18 mouse cellular contexts compared by ENCODE assay signal in genomic region chr19:42193311-42193710, GRCm38 (mm10). TPM values are rescaled to one million over a fixed set of nuclear protein-coding genes. Genes with fewer than 3 reads are reported as not detected.
DNase-seq lines count a peak whose midpoint lies in the region; ATAC-seq and TF ChIP-seq lines count a peak whose summit lies in the region.
"Had no signal": no experiment of that assay in that cellular context is flagged by ENCODE, and none has a peak within 500 bp of the region (broad histone marks: within the 10 kb centered on the region; RNA-seq: fewer than 3 reads in every experiment).

No protein-coding gene starts in this region.

- no peaks in the 10 kb centered on the region for H3K9me3 ChIP-seq in heart, postnatal 0 days (replicated peaks; ENCODE audit: control insufficient read depth, low read length)
- H3K9me3 ChIP-seq in lung, embryonic 16.5 days (ENCODE audit: control insufficient read depth, low read length): no peaks in the 10 kb centered on the region
- no peaks in the 10 kb centered on the region for H3K9me3 ChIP-seq in lung, postnatal 0 days (ENCODE audit: low read length)

- DNase-seq in heart, postnatal 0 days (ENCODE audit: low spot score): peak; percentile 9
- no peak for DNase-seq in heart, adult 9 months (ENCODE audit: low spot score in 2 of 2)
- no peak for DNase-seq in lung, postnatal 14 days
- peak; percentile 35 for DNase-seq in adipocyte (ENCODE audit: low spot score)
- peak; percentile 30 for DNase-seq in lung, postnatal 0 days (ENCODE audit: low spot score)
- DNase-seq in thymus, postnatal 36 days: no peak
- DNase-seq: cerebellum, adult 2 months; kidney, postnatal 36 days; liver; right cerebral cortex, adult 18-20 months had no signal

- TF ChIP-seq CTCF in heart, postnatal 0 days (IDR thresholded peaks at IDR 0.05; ENCODE audit: low read depth): no peak
- TF ChIP-seq CTCF in lung, postnatal 0 days (IDR thresholded peaks at IDR 0.05): no peak

- H3K36me3 ChIP-seq in heart, postnatal 0 days (replicated peaks; ENCODE audit: control insufficient read depth, insufficient read depth, low read length): peaks cover 33% of the 10 kb centered on the region
- H3K36me3 ChIP-seq in lung, embryonic 16.5 days (ENCODE audit: control insufficient read depth, insufficient read depth, low read length): peaks cover 12% of the 10 kb centered on the region
- H3K36me3 ChIP-seq in lung, postnatal 0 days (ENCODE audit: insufficient read depth, low read length): peaks cover 8% of the 10 kb centered on the region; the same call in 1 of the 2 replicates

- H3K4me2 ChIP-seq in heart, postnatal 0 days (ENCODE audit: low read depth, low read length): no peak overlapping the region
- no peak overlapping the region for H3K4me2 ChIP-seq in lung, embryonic 16.5 days (ENCODE audit: low read depth, low read length)
- no peak overlapping the region for H3K4me2 ChIP-seq in lung, postnatal 0 days (replicated peaks; ENCODE audit: low read depth, low read length)

- no peak overlapping the region for H3K9ac ChIP-seq in heart, postnatal 0 days (replicated peaks; ENCODE audit: low read depth, low read length)
- H3K9ac ChIP-seq in lung, embryonic 16.5 days (ENCODE audit: low read length): no peak overlapping the region
- H3K9ac ChIP-seq in lung, postnatal 0 days (replicated peaks; ENCODE audit: low read depth): no peak overlapping the region

- WGBS in heart, postnatal 0 days: 38% methylated on average over 2 of the region's 2 CpGs
- WGBS in lung, embryonic 16.5 days: 51% methylated on average over 2 of the region's 2 CpGs
- WGBS in lung, postnatal 0 days: 50% methylated on average over 2 of the region's 2 CpGs

- H3K4me3 ChIP-seq in heart, postnatal 0 days (ENCODE audit: low read depth, low read length): no peak overlapping the region
- H3K4me3 ChIP-seq in lung, embryonic 16.5 days (ENCODE audit: low read length): no peak overlapping the region
- no peak overlapping the region for H3K4me3 ChIP-seq in lung, postnatal 0 days (ENCODE audit: low read depth, low read length)
- H3K4me3 ChIP-seq: erythroblast, embryonic 14.5 days had no signal

- H3K27ac ChIP-seq in heart, postnatal 0 days (ENCODE audit: low read depth): no peak overlapping the region
- peak overlapping the region; percentile 36; the same call in 1 of the 2 replicates for H3K27ac ChIP-seq in lung, embryonic 16.5 days (ENCODE audit: low read length)
- no peak overlapping the region for H3K27ac ChIP-seq in lung, postnatal 0 days (ENCODE audit: low read length)
- H3K27ac ChIP-seq: macrophage had no signal

- no peaks in the 10 kb centered on the region for H3K4me1 ChIP-seq in heart, postnatal 0 days (ENCODE audit: control insufficient read depth, insufficient read depth)
- H3K4me1 ChIP-seq in lung, embryonic 16.5 days (replicated peaks; ENCODE audit: control insufficient read depth, insufficient read depth, low read length): peaks cover 8% of the 10 kb centered on the region; the same call in 1 of the 2 replicates
- peaks cover 3% of the 10 kb centered on the region; the same call in 1 of the 2 replicates for H3K4me1 ChIP-seq in lung, postnatal 0 days (ENCODE audit: insufficient read depth, low read depth, low read length)

- peaks cover 5% of the 10 kb centered on the region for H3K27me3 ChIP-seq in heart, postnatal 0 days (ENCODE audit: control insufficient read depth, insufficient read depth, low read length)
- no peaks in the 10 kb centered on the region for H3K27me3 ChIP-seq in lung, embryonic 16.5 days (ENCODE audit: control insufficient read depth, insufficient read depth, low read depth, low read length)
- H3K27me3 ChIP-seq in lung, postnatal 0 days (replicated peaks; ENCODE audit: insufficient read depth, low read length): no peaks in the 10 kb centered on the region

- no peak for TF ChIP-seq EP300 in heart, postnatal 0 days (IDR thresholded peaks at IDR 0.05; ENCODE audit: low read depth)
- no peak for TF ChIP-seq EP300 in lung, postnatal 0 days (IDR thresholded peaks at IDR 0.05)

- ATAC-seq in heart, postnatal 0 days (ENCODE audit: insufficient read depth, low read depth): 0 out of 2 replicates have a peak, but pooled peaks have one; percentile 24
- peak; percentile 65 for ATAC-seq in lung, embryonic 16.5 days (ENCODE audit: low read depth)
- ATAC-seq in lung, postnatal 0 days: peak; percentile 56
- ATAC-seq: activated CD4-positive, CD25-positive, alpha-beta regulatory T cell, adult 4 months; intestine, embryonic 16.5 days had no signal

RNA-seq across cellular contexts. Expression of gene Sfrp5, which starts 8.7 kb away (rescaled TPM):
- total RNA-seq in heart, postnatal 0 days (2014; rRNA removed; ENCODE audit: low replicate concordance): 2.3 and 4.9 TPM in 2 replicates
- 1.7 and 1.8 TPM in 2 replicates for polyA plus RNA-seq in heart, postnatal 0 days (2015; fragmentation: Nextera tagmentation; extraction: Ambion mirVana)
- polyA plus RNA-seq in lung, embryonic 16.5 days (2015; fragmentation: Nextera tagmentation; extraction: Ambion mirVana): 0.35 and 0.60 TPM in 2 replicates
- polyA plus RNA-seq in lung, postnatal 0 days (2015; fragmentation: Nextera tagmentation; extraction: Ambion mirVana): 0.18 TPM in 1 of 2 replicates, not detected in the other
- total RNA-seq: MEL; monocyte, adult 5-6 weeks; neutrophil, adult 5-6 weeks had no signal
- polyA plus RNA-seq: activated CD4-positive, CD25-positive, alpha-beta regulatory T cell, adult 4 months; erythroblast, embryonic 14.5 days had no signal

RNA-seq across cellular contexts. Expression of gene Zfyve27, which starts 29.6 kb away (rescaled TPM):
- 20.4 and 27.2 TPM in 2 replicates for total RNA-seq in heart, postnatal 0 days (2014; rRNA removed; ENCODE audit: low replicate concordance)
- polyA plus RNA-seq in heart, postnatal 0 days (2015; fragmentation: Nextera tagmentation; extraction: Ambion mirVana): 16.2 and 18.3 TPM in 2 replicates
- polyA plus RNA-seq in lung, embryonic 16.5 days (2015; fragmentation: Nextera tagmentation; extraction: Ambion mirVana): 26.3 and 26.4 TPM in 2 replicates
- 25.3 and 27.7 TPM in 2 replicates for polyA plus RNA-seq in lung, postnatal 0 days (2015; fragmentation: Nextera tagmentation; extraction: Ambion mirVana)

RNA-seq across cellular contexts. Expression of gene Marveld1, which starts 46.1 kb away (rescaled TPM):
- 35.0 and 44.6 TPM in 2 replicates for total RNA-seq in heart, postnatal 0 days (2014; rRNA removed; ENCODE audit: low replicate concordance)
- polyA plus RNA-seq in heart, postnatal 0 days (2015; fragmentation: Nextera tagmentation; extraction: Ambion mirVana): 7.2 and 8.6 TPM in 2 replicates
- polyA plus RNA-seq in lung, embryonic 16.5 days (2015; fragmentation: Nextera tagmentation; extraction: Ambion mirVana): 8.9 and 9.8 TPM in 2 replicates
- 23.0 and 23.1 TPM in 2 replicates for polyA plus RNA-seq in lung, postnatal 0 days (2015; fragmentation: Nextera tagmentation; extraction: Ambion mirVana)

RNA-seq across cellular contexts. Expression of gene Golga7b, which starts 54.1 kb away (rescaled TPM):
- total RNA-seq in heart, postnatal 0 days (2014; rRNA removed; ENCODE audit: low replicate concordance): not detected in 2 replicates
- 0.23 and 0.30 TPM in 2 replicates for polyA plus RNA-seq in heart, postnatal 0 days (2015; fragmentation: Nextera tagmentation; extraction: Ambion mirVana)
- polyA plus RNA-seq in lung, embryonic 16.5 days (2015; fragmentation: Nextera tagmentation; extraction: Ambion mirVana): 0.11 and 0.40 TPM in 2 replicates
- 0.06 TPM in 1 of 2 replicates, not detected in the other for polyA plus RNA-seq in lung, postnatal 0 days (2015; fragmentation: Nextera tagmentation; extraction: Ambion mirVana)
- total RNA-seq: monocyte, adult 5-6 weeks; neutrophil, adult 5-6 weeks had no signal
- polyA plus RNA-seq: activated CD4-positive, CD25-positive, alpha-beta regulatory T cell, adult 4 months; erythroblast, embryonic 14.5 days; macrophage had no signal

Comparison
In these comparisons a context has a peak if more than half of its experiments do, and no peak if none do; other contexts are left out.
1. DNase-seq: peak in heart, postnatal 0 days (single experiment), adipocyte (single experiment) and lung, postnatal 0 days (single experiment); none in heart, adult 9 months (0 of 2), lung, postnatal 14 days (single experiment) and thymus, postnatal 36 days (0 of 2).
2. Peak in every context shown above with its lines, with median percentiles within 50 percentile points of each other: ATAC-seq.